Mouse (Mus musculus): ENCODE results near the gene Cpne4. TPM values are rescaled to one million over a fixed set of nuclear protein-coding genes. Genes with fewer than 3 reads are reported as not detected.

Gene Cpne4
- polyA plus RNA-seq, 2 experiments = 0.19 to 0.22 TPM

- 76% methylated on average over 1 of the region's 1 CpGs for WGBS
- no peak for ATAC-seq (ENCODE audit: low FRiP score, low read depth)
- TF ChIP-seq POLR2A (IDR thresholded peaks at IDR 0.05; ENCODE audit: borderline replicate concordance, extremely low read depth, insufficient read depth, insufficient read length) = no peak
Measured at GRCm38 (mm10) chr9:104865830-104866229, 318.7 kb downstream of the Cpne4 start.

GRCm38 (mm10) chr9:104872586-104872985 is 325.5 kb downstream of the Cpne4 start:
- Histone ChIP-seq H3K9ac (ENCODE audit: low read depth, low read length, severe bottlenecking) (no peak overlapping the region), H3K9me3 (ENCODE audit: control insufficient read depth, low read length) (no peaks in the 10 kb centered on the region), H3K27ac (replicated peaks; ENCODE audit: low read depth, low read length) (no peak overlapping the region), H3K4me2 (replicated peaks; ENCODE audit: low read depth, low read length, severe bottlenecking) (no peak overlapping the region), H3K4me1 (ENCODE audit: control insufficient read depth, insufficient read depth, low read length) (no peaks in the 10 kb centered on the region), H3K4me3 (replicated peaks; ENCODE audit: low read length) (no peak overlapping the region), H3K36me3 (ENCODE audit: control insufficient read depth, insufficient read depth, low read length) (no peaks in the 10 kb centered on the region), H3K27me3 (ENCODE audit: control insufficient read depth, insufficient read depth, low read length) (no peaks in the 10 kb centered on the region)
- DNase-seq (ENCODE audit: low spot score) (no peak), ATAC-seq (ENCODE audit: low FRiP score, low read depth) (no peak)
- 81% methylated on average over 4 of the region's 4 CpGs for WGBS
- no peak for TF ChIP-seq POLR2A (IDR thresholded peaks at IDR 0.05; ENCODE audit: borderline replicate concordance, extremely low read depth, insufficient read depth, insufficient read length)

More at GRCm38 (mm10) chr9:104865830-104866229, 318.7 kb downstream of the Cpne4 start:
- Histone ChIP-seq H3K4me1 (ENCODE audit: control insufficient read depth, insufficient read depth, low read length) (no peaks in the 10 kb centered on the region), H3K4me2 (replicated peaks; ENCODE audit: low read depth, low read length, severe bottlenecking) (no peak overlapping the region), H3K27ac (replicated peaks; ENCODE audit: low read depth, low read length) (no peak overlapping the region), H3K9me3 (ENCODE audit: control insufficient read depth, low read length) (no peaks in the 10 kb centered on the region), H3K27me3 (ENCODE audit: control insufficient read depth, insufficient read depth, low read length) (no peaks in the 10 kb centered on the region), H3K36me3 (ENCODE audit: control insufficient read depth, insufficient read depth, low read length) (no peaks in the 10 kb centered on the region), H3K4me3 (replicated peaks; ENCODE audit: low read length) (no peak overlapping the region), H3K9ac (ENCODE audit: low read depth, low read length, severe bottlenecking) (no peak overlapping the region)
- DNase-seq (ENCODE audit: low spot score) = no peak

- no peak overlapping the region for H3K9ac ChIP-seq (ENCODE audit: low read depth, low read length, severe bottlenecking)
- no peak overlapping the region for H3K27ac ChIP-seq (replicated peaks; ENCODE audit: low read depth, low read length)
- H3K27me3 ChIP-seq (ENCODE audit: control insufficient read depth, insufficient read depth, low read length) = no peaks in the 10 kb centered on the region
- H3K4me3 ChIP-seq (replicated peaks; ENCODE audit: low read length) = no peak overlapping the region
- ATAC-seq (ENCODE audit: low FRiP score, low read depth) = no peak
- H3K36me3 ChIP-seq (ENCODE audit: control insufficient read depth, insufficient read depth, low read length) = no peaks in the 10 kb centered on the region
- H3K4me2 ChIP-seq (replicated peaks; ENCODE audit: low read depth, low read length, severe bottlenecking) = no peak overlapping the region
- H3K4me1 ChIP-seq (ENCODE audit: control insufficient read depth, insufficient read depth, low read length) = no peaks in the 10 kb centered on the region
- WGBS = 60% methylated on average over 3 of the region's 3 CpGs
- TF ChIP-seq POLR2A (IDR thresholded peaks at IDR 0.05; ENCODE audit: borderline replicate concordance, extremely low read depth, insufficient read depth, insufficient read length) = no peak
- H3K9me3 ChIP-seq (ENCODE audit: control insufficient read depth, low read length) = no peaks in the 10 kb centered on the region
- no peak for DNase-seq (ENCODE audit: low spot score)
Measured at GRCm38 (mm10) chr9:104874157-104874556, 327.1 kb downstream of the Cpne4 start.

GRCm38 (mm10) chr9:104877014-104877413 is 329.9 kb downstream of the Cpne4 start:
- WGBS = 70% methylated on average over 3 of the region's 3 CpGs
- H3K36me3 ChIP-seq (ENCODE audit: control insufficient read depth, insufficient read depth, low read length) = no peaks in the 10 kb centered on the region
- no peak overlapping the region for H3K4me2 ChIP-seq (replicated peaks; ENCODE audit: low read depth, low read length, severe bottlenecking)
- no peak overlapping the region for H3K9ac ChIP-seq (ENCODE audit: low read depth, low read length, severe bottlenecking)
- no peaks in the 10 kb centered on the region for H3K4me1 ChIP-seq (ENCODE audit: control insufficient read depth, insufficient read depth, low read length)
- no peak for TF ChIP-seq POLR2A (IDR thresholded peaks at IDR 0.05; ENCODE audit: borderline replicate concordance, extremely low read depth, insufficient read depth, insufficient read length)
- ATAC-seq (ENCODE audit: low FRiP score, low read depth) (no peak), DNase-seq (ENCODE audit: low spot score) (no peak)
- H3K4me3 ChIP-seq (replicated peaks; ENCODE audit: low read length) = no peak overlapping the region
- no peak overlapping the region for H3K27ac ChIP-seq (replicated peaks; ENCODE audit: low read depth, low read length)
- H3K9me3 ChIP-seq (ENCODE audit: control insufficient read depth, low read length) = no peaks in the 10 kb centered on the region
- H3K27me3 ChIP-seq (ENCODE audit: control insufficient read depth, insufficient read depth, low read length) = no peaks in the 10 kb centered on the region

GRCm38 (mm10) chr9:104878558-104878957 is 331.5 kb downstream of the Cpne4 start:
- ATAC-seq (ENCODE audit: low FRiP score, low read depth) = no peak
- H3K36me3 ChIP-seq (ENCODE audit: control insufficient read depth, insufficient read depth, low read length) = no peaks in the 10 kb centered on the region
- H3K4me2 ChIP-seq (replicated peaks; ENCODE audit: low read depth, low read length, severe bottlenecking) = no peak overlapping the region
- H3K27ac ChIP-seq (replicated peaks; ENCODE audit: low read depth, low read length) = no peak overlapping the region
- TF ChIP-seq POLR2A (IDR thresholded peaks at IDR 0.05; ENCODE audit: borderline replicate concordance, extremely low read depth, insufficient read depth, insufficient read length) = no peak
- no peaks in the 10 kb centered on the region for H3K27me3 ChIP-seq (ENCODE audit: control insufficient read depth, insufficient read depth, low read length)
- no peak for DNase-seq (ENCODE audit: low spot score)
- H3K9me3 ChIP-seq (ENCODE audit: control insufficient read depth, low read length) = no peaks in the 10 kb centered on the region
- H3K9ac ChIP-seq (ENCODE audit: low read depth, low read length, severe bottlenecking) = no peak overlapping the region
- no peaks in the 10 kb centered on the region for H3K4me1 ChIP-seq (ENCODE audit: control insufficient read depth, insufficient read depth, low read length)
- 77% methylated on average over 6 of the region's 6 CpGs for WGBS
- H3K4me3 ChIP-seq (replicated peaks; ENCODE audit: low read length) = no peak overlapping the region

GRCm38 (mm10) chr9:104890517-104890916 is 343.4 kb downstream of the Cpne4 start:
- WGBS = 73% methylated on average over 3 of the region's 3 CpGs
- H3K36me3 ChIP-seq (ENCODE audit: control insufficient read depth, insufficient read depth, low read length) = no peaks in the 10 kb centered on the region
- ATAC-seq (ENCODE audit: low FRiP score, low read depth) (no peak), DNase-seq (ENCODE audit: low spot score) (no peak)
- no peak for TF ChIP-seq POLR2A (IDR thresholded peaks at IDR 0.05; ENCODE audit: borderline replicate concordance, extremely low read depth, insufficient read depth, insufficient read length)
- no peaks in the 10 kb centered on the region for H3K4me1 ChIP-seq (ENCODE audit: control insufficient read depth, insufficient read depth, low read length)
- H3K9me3 ChIP-seq (ENCODE audit: control insufficient read depth, low read length) = no peaks in the 10 kb centered on the region
- no peak overlapping the region for H3K9ac ChIP-seq (ENCODE audit: low read depth, low read length, severe bottlenecking)
- no peak overlapping the region for H3K4me3 ChIP-seq (replicated peaks; ENCODE audit: low read length)
- no peak overlapping the region for H3K27ac ChIP-seq (replicated peaks; ENCODE audit: low read depth, low read length)
- no peaks in the 10 kb centered on the region for H3K27me3 ChIP-seq (ENCODE audit: control insufficient read depth, insufficient read depth, low read length)
- H3K4me2 ChIP-seq (replicated peaks; ENCODE audit: low read depth, low read length, severe bottlenecking) = no peak overlapping the region
